In the genomic region with DNA sequence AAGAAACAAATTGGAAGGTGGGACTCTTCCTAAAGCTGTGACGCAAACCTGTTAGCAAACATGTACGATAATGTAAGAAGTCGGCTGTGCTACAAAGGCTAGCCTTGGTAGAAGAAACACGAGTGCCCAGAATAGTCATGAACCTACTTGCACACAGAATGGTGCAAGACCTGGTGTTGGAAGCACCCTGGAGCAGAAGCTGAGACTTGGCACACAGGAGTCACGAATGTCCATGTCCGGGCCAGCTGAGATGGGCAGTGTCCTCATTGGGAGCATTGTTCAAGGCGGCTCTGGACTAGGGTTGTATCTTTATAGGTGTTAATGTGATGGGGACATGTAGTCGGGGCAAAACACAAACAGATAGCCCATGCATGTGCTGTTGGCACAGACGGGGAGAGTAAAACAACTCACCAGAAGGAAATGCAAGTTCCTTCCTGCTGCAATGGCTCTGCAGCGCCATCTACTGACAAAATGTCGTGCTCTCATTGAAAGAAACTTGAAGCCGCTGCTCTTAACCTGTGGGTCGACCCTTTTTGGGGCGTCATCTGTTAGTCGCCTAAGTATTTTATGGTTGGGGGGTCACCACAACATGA, we compare ENCODE assay signal across 8 mouse cellular contexts. TPM values are rescaled to one million over a fixed set of nuclear protein-coding genes. Genes with fewer than 3 reads are reported as not detected.
DNase-seq lines count a peak whose midpoint lies in the region; ATAC-seq lines count a peak whose summit lies in the region.

No protein-coding gene starts in this region.

- no peaks in the 10 kb centered on the region for H3K9me3 ChIP-seq in forebrain, embryonic 12.5 days
- no peaks in the 10 kb centered on the region for H3K9me3 ChIP-seq in hindbrain, embryonic 16.5 days (ENCODE audit: control insufficient read depth, low read length)
- H3K9me3 ChIP-seq in liver, embryonic 13.5 days (replicated peaks), result no peaks in the 10 kb centered on the region
- no peaks in the 10 kb centered on the region for H3K9me3 ChIP-seq in neural tube, embryonic 11.5 days (ENCODE audit: control insufficient read depth, low read length)

- no peaks in the 10 kb centered on the region for H3K27me3 ChIP-seq in forebrain, embryonic 12.5 days
- H3K27me3 ChIP-seq in hindbrain, embryonic 16.5 days (replicated peaks; ENCODE audit: control insufficient read depth, insufficient read depth, low read length), result no peaks in the 10 kb centered on the region
- H3K27me3 ChIP-seq in liver, embryonic 13.5 days, result no peaks in the 10 kb centered on the region
- no peaks in the 10 kb centered on the region for H3K27me3 ChIP-seq in neural tube, embryonic 11.5 days (ENCODE audit: control insufficient read depth, insufficient read depth, low read length)

- 0 out of 2 replicates have a peak, but pooled peaks have one; percentile 61 for ATAC-seq in forebrain, embryonic 12.5 days (ENCODE audit: low FRiP score)
- ATAC-seq in hindbrain, embryonic 16.5 days, result peak; percentile 75
- ATAC-seq in liver, embryonic 13.5 days (ENCODE audit: low read depth), result no peak; the same call in 1 of the 2 replicates
- ATAC-seq in neural tube, embryonic 11.5 days (ENCODE audit: insufficient read depth, low FRiP score, low TSS enrichment), result peak; percentile 58; the same call in 1 of the 2 replicates

- H3K9ac ChIP-seq in forebrain, embryonic 12.5 days, result no peak overlapping the region
- no peak overlapping the region for H3K9ac ChIP-seq in hindbrain, embryonic 16.5 days (ENCODE audit: low read depth, low read length)
- no peak overlapping the region for H3K9ac ChIP-seq in liver, embryonic 13.5 days
- H3K9ac ChIP-seq in neural tube, embryonic 11.5 days (ENCODE audit: low read length), result no peak overlapping the region

- H3K27ac ChIP-seq in forebrain, embryonic 12.5 days, result no peak overlapping the region
- H3K27ac ChIP-seq in hindbrain, embryonic 16.5 days (ENCODE audit: low read depth, low read length), result no peak overlapping the region
- H3K27ac ChIP-seq in liver, embryonic 13.5 days, result no peak overlapping the region
- H3K27ac ChIP-seq in neural tube, embryonic 11.5 days (ENCODE audit: low read depth, low read length), result no peak overlapping the region

- 31% methylated on average over 15 of the region's 15 CpGs for WGBS in forebrain, embryonic 12.5 days
- 33% methylated on average over 15 of the region's 15 CpGs for WGBS in hindbrain, embryonic 16.5 days
- WGBS in liver, embryonic 13.5 days (ENCODE audit: insufficient replicate concordance), result 27% methylated on average over 15 of the region's 15 CpGs
- 34% methylated on average over 15 of the region's 15 CpGs for WGBS in neural tube, embryonic 11.5 days

- H3K4me1 ChIP-seq in forebrain, embryonic 12.5 days, result no peaks in the 10 kb centered on the region
- H3K4me1 ChIP-seq in hindbrain, embryonic 16.5 days (ENCODE audit: control insufficient read depth, insufficient read depth, low read depth, low read length), result no peaks in the 10 kb centered on the region
- H3K4me1 ChIP-seq in liver, embryonic 13.5 days (replicated peaks), result peaks cover 4% of the 10 kb centered on the region; the same call in 1 of the 2 replicates
- H3K4me1 ChIP-seq in neural tube, embryonic 11.5 days (ENCODE audit: control insufficient read depth, insufficient read depth, low read length), result no peaks in the 10 kb centered on the region

- peak; percentile 84 for DNase-seq in 3T3-L1 (ENCODE audit: low read depth, low spot score)
- DNase-seq in CD8-positive naive resting alpha-beta T cell, adult 2 months (ENCODE audit: low read depth in 2 of 2, low spot score in 2 of 2), result peak; percentile 33 to 52
- peak; percentile 85 for DNase-seq in c-Kit-positive CD71-negative TER-119-negative erythroid progenitor cells, embryonic 14.5 days (ENCODE audit: low read depth)
- peak; percentile 40 for DNase-seq in liver, embryonic 13.5 days
- DNase-seq in neural tube, embryonic 11.5 days (ENCODE audit: low spot score), result peak; percentile 78
- peak; percentile 48 for DNase-seq in yolk sac, embryonic 10.5 days (ENCODE audit: low spot score)

- no peak overlapping the region for H3K4me3 ChIP-seq in forebrain, embryonic 12.5 days (replicated peaks)
- H3K4me3 ChIP-seq in hindbrain, embryonic 16.5 days (ENCODE audit: low read length), result no peak overlapping the region
- H3K4me3 ChIP-seq in liver, embryonic 13.5 days (replicated peaks), result no peak overlapping the region
- H3K4me3 ChIP-seq in neural tube, embryonic 11.5 days (ENCODE audit: low read depth, low read length), result no peak overlapping the region

- no peak overlapping the region for H3K4me2 ChIP-seq in forebrain, embryonic 12.5 days
- no peak overlapping the region for H3K4me2 ChIP-seq in hindbrain, embryonic 16.5 days (ENCODE audit: low read length)
- H3K4me2 ChIP-seq in liver, embryonic 13.5 days, result peak overlapping the region; percentile 33; the same call in 1 of the 2 replicates
- H3K4me2 ChIP-seq in neural tube, embryonic 11.5 days (ENCODE audit: low read depth), result no peak overlapping the region

- no peaks in the 10 kb centered on the region for H3K36me3 ChIP-seq in forebrain, embryonic 12.5 days (replicated peaks)
- no peaks in the 10 kb centered on the region for H3K36me3 ChIP-seq in hindbrain, embryonic 16.5 days (ENCODE audit: control insufficient read depth, insufficient read depth, low read length)
- no peaks in the 10 kb centered on the region for H3K36me3 ChIP-seq in liver, embryonic 13.5 days
- no peaks in the 10 kb centered on the region for H3K36me3 ChIP-seq in neural tube, embryonic 11.5 days (ENCODE audit: control insufficient read depth, insufficient read depth, low read length)

RNA-seq across cellular contexts. Expression of gene Exo5, which starts 15.2 kb away (rescaled TPM):
- 36.3 and 38.3 TPM in 2 replicates for polyA plus RNA-seq in forebrain, embryonic 12.5 days (2016; fragmentation: Nextera tagmentation; extraction: Ambion mirVana)
- polyA plus RNA-seq in hindbrain, embryonic 16.5 days (2015; fragmentation: Nextera tagmentation; extraction: Ambion mirVana), result 28.0 and 29.8 TPM in 2 replicates
- polyA plus RNA-seq in liver, embryonic 13.5 days (2015; fragmentation: Nextera tagmentation; extraction: Ambion mirVana), result 8.0 and 9.7 TPM in 2 replicates
- 32.3 and 32.8 TPM in 2 replicates for polyA plus RNA-seq in neural tube, embryonic 11.5 days (2014; fragmentation: Nextera tagmentation; extraction: Ambion mirVana)

RNA-seq across cellular contexts. Expression of gene Zfp69, which starts 41.8 kb away (rescaled TPM):
- polyA plus RNA-seq in forebrain, embryonic 12.5 days (2016; fragmentation: Nextera tagmentation; extraction: Ambion mirVana), result 9.5 and 9.6 TPM in 2 replicates
- 6.1 and 6.3 TPM in 2 replicates for polyA plus RNA-seq in hindbrain, embryonic 16.5 days (2015; fragmentation: Nextera tagmentation; extraction: Ambion mirVana)
- 1.8 and 2.0 TPM in 2 replicates for polyA plus RNA-seq in liver, embryonic 13.5 days (2015; fragmentation: Nextera tagmentation; extraction: Ambion mirVana)
- polyA plus RNA-seq in neural tube, embryonic 11.5 days (2014; fragmentation: Nextera tagmentation; extraction: Ambion mirVana), result 9.3 and 9.7 TPM in 2 replicates

RNA-seq across cellular contexts. Expression of gene Rims3, which starts 55.0 kb away (rescaled TPM):
- 6.2 and 7.3 TPM in 2 replicates for polyA plus RNA-seq in forebrain, embryonic 12.5 days (2016; fragmentation: Nextera tagmentation; extraction: Ambion mirVana)
- polyA plus RNA-seq in hindbrain, embryonic 16.5 days (2015; fragmentation: Nextera tagmentation; extraction: Ambion mirVana), result 24.0 and 28.6 TPM in 2 replicates
- polyA plus RNA-seq in liver, embryonic 13.5 days (2015; fragmentation: Nextera tagmentation; extraction: Ambion mirVana), result 0.16 and 0.19 TPM in 2 replicates
- 4.6 and 5.2 TPM in 2 replicates for polyA plus RNA-seq in neural tube, embryonic 11.5 days (2014; fragmentation: Nextera tagmentation; extraction: Ambion mirVana)
